Comparison of ENCODE assay signal across 9 mouse cellular contexts in the genomic region with DNA sequence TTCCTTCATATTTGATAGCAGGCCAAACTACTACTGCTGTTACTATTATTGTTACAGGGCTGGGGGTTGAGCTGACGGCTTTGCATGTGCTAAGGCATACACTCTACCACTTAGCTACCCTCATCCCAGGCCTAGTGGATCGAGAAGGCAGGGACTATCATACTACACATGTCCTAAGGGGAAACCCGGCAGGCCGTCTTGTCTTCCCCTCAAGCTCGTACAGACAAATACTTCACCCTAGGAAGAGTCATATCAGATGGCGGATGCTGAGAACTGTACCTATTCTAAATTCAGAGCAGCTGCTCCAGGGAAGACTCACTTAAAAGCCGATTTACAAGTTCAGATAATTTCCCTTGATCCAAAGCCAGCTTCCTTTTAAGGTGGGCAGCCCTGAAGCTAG. TPM values are rescaled to one million over a fixed set of nuclear protein-coding genes. Genes with fewer than 3 reads are reported as not detected.
DNase-seq lines count a peak whose midpoint lies in the region; ATAC-seq and TF ChIP-seq lines count a peak whose summit lies in the region.
"Had no signal": no experiment of that assay in that cellular context is flagged by ENCODE, and none has a peak within 500 bp of the region (broad histone marks: within the 10 kb centered on the region; RNA-seq: fewer than 3 reads in every experiment).

No protein-coding gene starts in this region.

- no peaks in the 10 kb centered on the region for H3K27me3 ChIP-seq in kidney, postnatal 0 days (ENCODE audit: insufficient read depth, low read length)
- H3K27me3 ChIP-seq in forebrain, embryonic 11.5 days (ENCODE audit: control insufficient read depth, insufficient read depth, low read length), result no peaks in the 10 kb centered on the region; the same call in 1 of the 2 replicates
- H3K27me3 ChIP-seq in hindbrain, embryonic 15.5 days, result no peaks in the 10 kb centered on the region
- 0 out of 2 replicates have a peak, but pooled peaks cover 7% of the 10 kb centered on the region for H3K27me3 ChIP-seq in neural tube, embryonic 13.5 days

- 0 out of 2 replicates have a peak, but pooled peaks have one; percentile 14 for ATAC-seq in kidney, postnatal 0 days (replicated peaks; ENCODE audit: low FRiP score, low read depth)
- no peak for ATAC-seq in forebrain, embryonic 11.5 days (replicated peaks; ENCODE audit: low FRiP score)
- no peak for ATAC-seq in hindbrain, embryonic 15.5 days (ENCODE audit: low FRiP score, low read depth)
- ATAC-seq in neural tube, embryonic 13.5 days (ENCODE audit: low read depth), result no peak

- H3K9me3 ChIP-seq in kidney, postnatal 0 days (replicated peaks; ENCODE audit: low read length), result no peaks in the 10 kb centered on the region
- H3K9me3 ChIP-seq in forebrain, embryonic 11.5 days (ENCODE audit: control insufficient read depth, low read length), result no peaks in the 10 kb centered on the region
- H3K9me3 ChIP-seq in hindbrain, embryonic 15.5 days, result no peaks in the 10 kb centered on the region
- H3K9me3 ChIP-seq in neural tube, embryonic 13.5 days, result no peaks in the 10 kb centered on the region

- WGBS in kidney, postnatal 0 days, result 24% methylated on average over 7 of the region's 7 CpGs
- 79% methylated on average over 7 of the region's 7 CpGs for WGBS in forebrain, embryonic 11.5 days
- 57% methylated on average over 7 of the region's 7 CpGs for WGBS in hindbrain, embryonic 15.5 days
- 62% methylated on average over 7 of the region's 7 CpGs for WGBS in neural tube, embryonic 13.5 days

- no peak overlapping the region for H3K4me3 ChIP-seq in kidney, postnatal 0 days (replicated peaks; ENCODE audit: low read depth, low read length)
- no peak overlapping the region for H3K4me3 ChIP-seq in forebrain, embryonic 11.5 days (ENCODE audit: low read depth, low read length)
- no peak overlapping the region for H3K4me3 ChIP-seq in hindbrain, embryonic 15.5 days
- H3K4me3 ChIP-seq in neural tube, embryonic 13.5 days, result no peak overlapping the region

- DNase-seq in kidney, postnatal 0 days (ENCODE audit: low spot score), result peak; percentile 33
- DNase-seq in kidney, postnatal 25 days, result no peak
- no peak for DNase-seq in forebrain, embryonic 11.5 days (ENCODE audit: low spot score)
- no peak for DNase-seq in left cerebral cortex, adult 11 months (ENCODE audit: low spot score)
- DNase-seq in MN1 (ENCODE audit: low spot score), result no peak
- DNase-seq in left cerebral cortex, adult 8-10 months (ENCODE audit: low spot score in 2 of 2), result no peak

- no peaks in the 10 kb centered on the region for H3K36me3 ChIP-seq in kidney, postnatal 0 days (ENCODE audit: insufficient read depth, low read length)
- H3K36me3 ChIP-seq in forebrain, embryonic 11.5 days (ENCODE audit: control insufficient read depth, insufficient read depth, low read length), result no peaks in the 10 kb centered on the region
- H3K36me3 ChIP-seq in hindbrain, embryonic 15.5 days, result no peaks in the 10 kb centered on the region
- no peaks in the 10 kb centered on the region for H3K36me3 ChIP-seq in neural tube, embryonic 13.5 days

- H3K4me1 ChIP-seq in kidney, postnatal 0 days (replicated peaks; ENCODE audit: insufficient read depth, low read length), result peaks cover 14% of the 10 kb centered on the region; the same call in 1 of the 2 replicates
- H3K4me1 ChIP-seq in forebrain, embryonic 11.5 days (replicated peaks; ENCODE audit: control insufficient read depth, insufficient read depth, low read length), result peaks cover 19% of the 10 kb centered on the region
- H3K4me1 ChIP-seq in hindbrain, embryonic 15.5 days (replicated peaks), result peaks cover 40% of the 10 kb centered on the region
- H3K4me1 ChIP-seq in neural tube, embryonic 13.5 days (replicated peaks), result peaks cover 38% of the 10 kb centered on the region

- no peak for TF ChIP-seq CTCF in kidney, postnatal 0 days (IDR thresholded peaks at IDR 0.05; ENCODE audit: low read depth)

- H3K4me2 ChIP-seq in kidney, postnatal 0 days (ENCODE audit: low read length), result no peak overlapping the region
- no peak overlapping the region; the same call in 1 of the 2 replicates for H3K4me2 ChIP-seq in forebrain, embryonic 11.5 days (ENCODE audit: low read depth, low read length, severe bottlenecking)
- peak overlapping the region; percentile 46 for H3K4me2 ChIP-seq in hindbrain, embryonic 15.5 days
- peak overlapping the region; percentile 31 for H3K4me2 ChIP-seq in neural tube, embryonic 13.5 days

- H3K9ac ChIP-seq in kidney, postnatal 0 days (ENCODE audit: low read depth, low read length), result no peak overlapping the region
- peak overlapping the region; percentile 32; the same call in 1 of the 2 replicates for H3K9ac ChIP-seq in forebrain, embryonic 11.5 days (ENCODE audit: low read length)
- no peak overlapping the region for H3K9ac ChIP-seq in hindbrain, embryonic 15.5 days
- H3K9ac ChIP-seq in neural tube, embryonic 13.5 days, result no peak overlapping the region

- H3K27ac ChIP-seq in kidney, postnatal 0 days, result peak overlapping the region; percentile 75
- H3K27ac ChIP-seq in forebrain, embryonic 11.5 days (ENCODE audit: low read depth, low read length), result peak overlapping the region; percentile 70; the same call in 1 of the 2 replicates
- peak overlapping the region; percentile 68 for H3K27ac ChIP-seq in hindbrain, embryonic 15.5 days (replicated peaks)
- H3K27ac ChIP-seq in neural tube, embryonic 13.5 days (replicated peaks), result peak overlapping the region; percentile 76
- H3K27ac ChIP-seq: macrophage had no signal

RNA-seq across cellular contexts. Expression of a gene that starts 40.8 kb away (rescaled TPM):
- 6.8 and 9.4 TPM in 2 replicates for polyA plus RNA-seq in kidney, postnatal 0 days (2015; fragmentation: Nextera tagmentation; extraction: Ambion mirVana)
- 2.2 and 3.3 TPM in 2 replicates for polyA plus RNA-seq in forebrain, embryonic 11.5 days (2014; fragmentation: Nextera tagmentation; extraction: Ambion mirVana)
- polyA plus RNA-seq in hindbrain, embryonic 15.5 days (2015; fragmentation: Nextera tagmentation; extraction: Ambion mirVana), result 7.8 and 8.1 TPM in 2 replicates
- 6.9 and 8.2 TPM in 2 replicates for polyA plus RNA-seq in neural tube, embryonic 13.5 days (2015; fragmentation: Nextera tagmentation; extraction: Ambion mirVana)
- 100 to 1,000 TPM; 135 to 195 (median 160) TPM for total RNA-seq in left cerebral cortex, adult 8-10 months (2022)

Comparison
In these comparisons a context has a peak if more than half of its experiments do, and no peak if none do; other contexts are left out.
1. H3K4me2 ChIP-seq: peak in hindbrain, embryonic 15.5 days (single experiment) and neural tube, embryonic 13.5 days (single experiment); none in kidney, postnatal 0 days (single experiment) and forebrain, embryonic 11.5 days (single experiment).
2. Peak in every context shown above with its lines, with median percentiles within 50 percentile points of each other: H3K27ac ChIP-seq.